Mouse (Mus musculus): ENCODE measurements around the gene Zdhhc14.

GRCm38 (mm10) chr17:5741061-5741460 lies 248.7 kb downstream of the Zdhhc14 start:
- no peak for TF ChIP-seq TAL1 (IDR thresholded peaks at IDR 0.05; ENCODE audit: low read length)
- TF ChIP-seq GATA1 (IDR thresholded peaks at IDR 0.05; ENCODE audit: low read length) = no peak
